Mouse (Mus musculus) adipocyte (in vitro differentiated cells): ENCODE measurements around the gene Pcyt2.
A peak's percentile ranks its signal among the peaks of the same experiment; 100 is the strongest.

Experiments used
- DNase-seq: peaks from one replicate; pipeline ENCODE4 v3.0.0-alpha.2; 2016; ENCODE audit warnings: low spot score

Pcyt2 gene

DNA sequence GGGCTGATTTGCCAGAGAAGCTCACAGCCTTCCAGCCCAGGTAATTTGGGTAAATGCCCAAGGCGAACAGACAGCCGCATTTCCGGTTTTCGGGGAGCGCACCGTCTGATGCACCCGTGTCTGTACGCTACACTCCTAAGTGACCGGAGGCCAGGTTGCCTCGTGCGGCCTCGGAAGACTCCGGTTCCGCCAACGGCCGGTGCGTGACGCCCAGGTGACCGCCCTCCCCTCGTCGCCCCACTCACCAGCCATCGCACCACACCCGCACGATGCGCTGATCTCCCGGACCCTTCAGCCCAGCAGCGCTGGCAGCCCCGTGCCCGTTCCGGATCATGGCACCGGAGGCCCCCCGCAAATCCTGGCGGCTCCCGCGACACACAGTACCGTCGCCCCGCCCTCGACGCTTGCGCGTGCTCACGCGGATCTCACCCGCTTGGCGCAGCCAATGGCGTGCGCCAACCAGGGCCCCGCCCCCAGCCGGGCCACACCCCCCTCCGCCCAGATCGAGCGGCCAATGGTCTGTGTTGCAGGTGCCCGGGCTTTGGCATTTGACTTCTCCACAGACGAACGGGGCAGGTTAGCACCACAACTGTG, at the start of gene Pcyt2:
Gene Pcyt2, minus strand, starts transcription at position 418 of the 594 bp plus-strand sequence.
- peak; percentile 85 for DNase-seq

- DNase-seq = peak; percentile 39
These were observed 48.9 kb upstream of the Pcyt2 start for GRCm38 (mm10) chr11:120666617-120667016.

GRCm38 (mm10) chr11:120665406-120665805, 47.7 kb upstream of the Pcyt2 start:
- no peak for DNase-seq

GRCm38 (mm10) chr11:120663714-120664113, 46.0 kb upstream of the Pcyt2 start:
- DNase-seq = no peak

- DNase-seq = no peak
These were observed 45.0 kb upstream of the Pcyt2 start for GRCm38 (mm10) chr11:120662759-120663158.

DNA sequence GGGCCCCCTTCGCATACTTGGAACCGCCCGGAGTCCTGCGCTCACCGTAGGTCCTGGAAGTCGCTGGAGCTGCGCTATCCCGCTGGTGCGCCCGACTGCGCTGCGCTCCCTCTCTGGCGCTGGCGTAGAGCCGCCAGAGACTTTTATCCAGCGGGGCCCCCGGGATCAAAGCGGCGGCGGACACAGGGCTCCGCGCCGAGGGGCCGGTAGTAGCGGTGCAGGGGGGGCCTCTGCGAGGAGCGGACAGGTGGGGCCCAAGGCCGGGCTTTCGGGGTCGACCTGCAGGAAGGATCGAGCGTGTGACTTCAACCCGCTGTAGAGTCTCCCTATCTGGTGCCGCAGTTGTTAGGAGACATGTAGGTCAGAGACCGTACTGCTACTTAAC, 43.3 kb upstream of the Pcyt2 start, which contains the start of gene Notum:
Gene Notum, minus strand, starts transcription at position 100 of the 385 bp plus-strand sequence.
- no peak for DNase-seq

DNA sequence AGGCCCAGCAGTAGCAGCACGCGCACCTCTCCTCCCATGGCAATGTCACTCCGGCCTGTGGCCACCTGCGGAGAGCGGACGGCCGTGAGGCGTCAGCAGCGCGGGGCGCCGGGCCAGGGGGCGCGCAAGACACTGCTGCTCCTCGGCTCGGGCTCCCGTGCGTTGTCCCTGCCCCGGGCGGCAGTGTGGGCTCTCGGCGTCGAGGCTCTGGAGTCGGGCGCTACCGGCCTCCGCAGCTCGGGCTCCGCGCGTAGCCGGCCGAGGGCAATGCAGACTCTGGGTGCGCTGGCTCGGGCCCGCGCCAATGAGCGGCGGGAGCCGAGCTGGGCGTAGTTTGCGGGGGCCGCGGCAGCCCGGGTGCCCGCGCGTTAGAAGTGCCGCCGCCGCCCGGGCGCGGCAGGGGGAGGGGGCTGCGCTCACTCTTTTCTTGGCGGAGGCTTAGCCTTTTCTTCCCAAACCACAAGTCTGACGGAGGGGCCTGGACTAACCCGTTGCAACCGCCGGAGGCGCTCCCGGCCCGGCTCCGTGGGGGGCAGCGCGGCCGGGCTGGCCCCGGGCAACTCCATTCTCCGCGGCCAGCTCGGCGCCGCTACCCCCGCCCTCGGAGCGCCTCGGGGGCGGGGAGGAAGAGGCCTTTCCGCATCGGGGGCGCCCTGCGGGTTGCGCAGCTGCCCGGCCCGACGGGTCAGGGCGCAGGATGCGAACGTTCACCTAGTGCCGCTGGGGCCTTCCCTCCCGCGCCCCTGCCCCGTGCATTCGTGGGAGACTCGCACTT, 42.8 kb upstream of the Pcyt2 start:
- DNase-seq = no peak

- DNase-seq = no peak
These were observed 42.0 kb upstream of the Pcyt2 start for GRCm38 (mm10) chr11:120659509-120660300.

DNA sequence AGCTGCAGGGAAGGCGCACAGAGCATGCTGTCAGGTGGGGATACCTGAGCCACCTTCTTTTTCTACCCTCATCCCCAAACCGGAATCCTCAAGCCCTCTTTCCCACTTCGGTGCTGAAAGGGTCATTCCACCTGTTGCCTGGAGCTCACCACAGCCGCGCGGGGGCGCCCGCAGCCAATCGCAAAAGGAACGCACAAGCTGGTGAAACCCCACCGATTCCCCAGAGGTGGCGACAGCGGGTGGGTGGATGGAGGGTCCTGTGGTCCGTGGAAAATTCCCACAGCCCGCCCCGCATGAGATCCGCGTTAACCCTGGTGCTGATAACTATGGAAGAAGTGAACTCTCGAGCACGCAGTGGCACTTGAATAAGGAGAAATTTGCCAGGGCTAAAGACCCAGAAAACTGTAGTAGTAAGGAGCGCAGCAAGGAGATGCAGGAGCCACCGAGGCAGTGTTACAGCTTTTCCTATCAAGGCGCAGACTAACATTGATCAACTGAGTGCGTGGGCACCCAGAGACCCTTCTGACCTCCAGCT, 41.2 kb upstream of the Pcyt2 start:
- DNase-seq = peak; percentile 49

- DNase-seq = no peak
These were observed 39.6 kb upstream of the Pcyt2 start for GRCm38 (mm10) chr11:120657301-120657700.

GRCm38 (mm10) chr11:120654741-120655140, 37.0 kb upstream of the Pcyt2 start:
- peak; percentile 42 for DNase-seq

- no peak for DNase-seq
These were observed 34.1 kb upstream of the Pcyt2 start for GRCm38 (mm10) chr11:120651872-120652271.

DNA sequence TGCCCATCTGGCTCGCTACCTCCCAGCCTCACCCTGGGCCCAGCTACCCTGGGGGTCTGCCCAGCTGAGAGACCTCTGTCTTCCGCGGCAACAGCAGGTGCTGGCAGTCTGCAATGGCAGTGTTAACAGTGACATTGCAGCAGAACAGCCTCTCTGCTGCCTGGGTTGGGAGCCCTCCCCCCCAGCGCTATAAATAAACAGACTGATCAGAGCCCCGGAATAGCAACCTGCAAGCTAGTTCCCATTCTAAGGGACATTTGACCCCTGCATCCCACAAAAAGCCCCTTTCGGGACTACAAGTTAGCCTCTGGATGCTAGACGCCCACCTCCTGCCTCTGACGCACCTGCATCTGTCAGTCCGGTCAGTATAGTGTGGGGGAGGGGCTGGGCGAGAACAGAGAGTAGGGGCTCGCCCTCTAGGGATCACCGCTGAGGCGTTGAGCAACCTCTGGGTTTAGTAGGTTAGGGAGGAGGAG, 30.3 kb upstream of the Pcyt2 start, which contains the start of gene Myadml2:
Gene Myadml2, minus strand, starts transcription at position 158 of the 476 bp plus-strand sequence.
- no peak for DNase-seq

DNA sequence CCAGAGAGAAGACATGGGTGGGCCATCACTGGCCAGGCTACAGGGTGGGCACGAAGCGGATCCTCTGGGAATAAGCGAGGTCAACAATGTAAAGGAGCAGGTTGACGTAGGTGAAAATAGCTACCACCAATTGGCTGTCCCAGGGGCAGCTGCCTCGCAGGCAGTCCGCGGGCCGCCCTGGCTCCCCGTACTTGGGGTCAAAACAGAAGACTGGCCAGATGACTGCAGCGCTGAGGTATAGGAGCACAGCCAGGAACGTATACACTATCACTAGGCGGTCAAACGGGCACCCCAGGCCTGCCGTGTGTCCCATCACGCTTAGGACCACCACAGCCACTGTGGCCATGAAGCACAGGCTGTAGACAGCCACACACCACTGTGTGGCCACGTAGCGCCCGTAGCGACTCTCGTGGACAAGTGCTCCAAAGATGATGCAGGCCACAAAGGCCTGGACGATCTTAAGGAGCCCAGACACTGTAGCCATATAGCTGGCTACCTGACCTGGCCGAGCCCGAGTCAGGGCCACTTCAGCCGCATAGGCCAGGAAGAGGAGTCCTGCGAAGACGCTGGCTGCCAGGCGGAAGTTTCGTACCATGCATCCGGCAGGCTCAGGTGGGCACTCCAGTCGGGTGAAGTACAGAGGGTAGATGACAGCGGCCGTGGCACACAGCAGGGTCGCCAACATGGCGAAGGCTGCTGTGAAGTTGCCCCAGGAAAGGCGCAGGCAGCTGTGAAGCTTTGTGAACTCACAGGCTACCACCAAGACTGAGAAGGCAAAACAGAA, 29.5 kb upstream of the Pcyt2 start:
- DNase-seq = no peak

DNA sequence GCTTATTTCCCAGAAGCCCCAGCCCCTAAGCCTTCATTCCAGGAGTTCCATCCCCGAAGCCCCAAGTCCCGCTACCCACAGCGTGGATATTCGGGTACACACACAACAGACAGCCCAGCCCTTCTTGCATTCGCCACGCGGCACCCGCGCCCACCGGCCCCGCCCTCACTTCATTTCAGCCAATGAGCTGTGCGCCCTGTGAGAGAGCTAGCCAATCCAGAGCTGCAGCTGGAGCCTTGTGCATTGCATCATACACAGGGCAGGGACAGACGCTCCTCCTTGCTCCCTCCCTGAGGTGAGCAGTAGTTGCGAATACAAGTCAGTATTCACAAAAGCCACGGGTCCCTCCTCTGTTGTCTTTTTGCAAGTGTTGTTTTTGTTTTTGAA, 25.9 kb upstream of the Pcyt2 start, which contains the start of gene Pycr1:
Gene Pycr1, minus strand, starts transcription at position 169 of the 387 bp plus-strand sequence.
- DNase-seq = peak; percentile 90

- no peak for DNase-seq
These were observed 25.3 kb upstream of the Pcyt2 start for GRCm38 (mm10) chr11:120642939-120643600.

DNA sequence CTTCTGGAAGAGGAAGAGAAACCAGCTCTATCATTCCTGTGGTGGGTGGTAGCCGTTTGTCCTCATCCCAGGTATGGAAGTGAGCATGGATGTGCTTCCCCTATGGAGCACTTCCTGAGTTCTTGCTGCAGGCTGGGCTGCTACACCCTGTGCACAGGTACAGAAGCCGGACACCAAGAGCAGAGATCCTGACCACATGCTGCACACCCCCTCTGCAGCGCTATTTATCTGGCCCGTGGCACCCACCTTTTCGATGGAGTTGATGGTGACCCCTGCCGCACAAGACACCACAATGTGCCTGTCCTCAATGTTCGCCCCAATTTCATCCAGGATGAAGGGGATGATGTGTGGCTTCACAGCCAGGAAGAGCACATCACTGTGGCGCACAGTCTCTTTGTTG, 24.1 kb upstream of the Pcyt2 start:
- DNase-seq = no peak

DNA sequence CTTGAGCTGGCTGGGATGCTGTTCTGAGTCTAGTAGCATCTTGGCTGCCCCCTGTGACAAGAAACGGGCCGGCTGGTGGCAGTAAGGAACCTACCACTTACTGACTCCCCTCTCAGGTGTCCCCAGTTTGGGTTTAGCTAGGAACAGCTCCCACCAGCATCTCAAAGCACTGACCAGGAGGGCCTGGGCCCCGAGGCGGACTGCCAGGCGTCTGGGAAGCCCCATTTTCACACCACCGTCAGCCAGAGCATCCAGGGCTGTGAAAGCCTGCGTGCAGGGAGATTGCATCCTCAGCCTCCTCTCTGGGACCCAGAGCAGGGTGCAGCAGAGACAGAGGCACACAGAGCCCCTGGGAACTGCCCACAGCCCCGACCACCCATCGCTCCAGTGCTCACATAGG, 23.5 kb upstream of the Pcyt2 start:
- no peak for DNase-seq

DNA sequence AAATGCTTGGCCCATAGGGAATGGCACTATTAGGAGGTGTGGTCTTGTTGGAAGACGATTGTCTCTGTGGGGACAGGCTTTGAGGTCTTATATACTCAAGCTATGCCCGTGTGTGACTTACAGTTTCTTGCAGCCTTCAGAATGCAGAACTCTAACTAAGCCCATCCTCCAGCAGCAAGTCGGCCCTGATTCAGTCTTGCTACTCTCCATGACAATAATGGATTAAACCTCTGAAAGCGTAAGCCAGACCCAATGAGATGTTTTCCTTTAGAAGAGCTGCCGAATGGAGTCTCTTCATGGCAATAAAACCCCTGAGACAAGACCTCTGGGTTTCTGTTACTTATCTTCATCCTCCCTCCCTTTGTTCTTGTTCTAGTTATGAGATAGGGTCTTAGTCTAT, 17.1 kb upstream of the Pcyt2 start:
- no peak for DNase-seq

GRCm38 (mm10) chr11:120633520-120634343, 16.0 kb upstream of the Pcyt2 start, which contains the start of gene Mafg:
Gene Mafg (minus strand): TSS chr11:120633600.
- peak; percentile 97 for DNase-seq
